Mouse (Mus musculus): Measurements from ENCODE around the gene Rmnd5b. TPM values are rescaled to one million over a fixed set of nuclear protein-coding genes. Genes with fewer than 3 reads are reported as not detected.

Gene Rmnd5b
- polyA plus RNA-seq, 1 experiment from 2014 or later, result 77.7 TPM

DNA sequence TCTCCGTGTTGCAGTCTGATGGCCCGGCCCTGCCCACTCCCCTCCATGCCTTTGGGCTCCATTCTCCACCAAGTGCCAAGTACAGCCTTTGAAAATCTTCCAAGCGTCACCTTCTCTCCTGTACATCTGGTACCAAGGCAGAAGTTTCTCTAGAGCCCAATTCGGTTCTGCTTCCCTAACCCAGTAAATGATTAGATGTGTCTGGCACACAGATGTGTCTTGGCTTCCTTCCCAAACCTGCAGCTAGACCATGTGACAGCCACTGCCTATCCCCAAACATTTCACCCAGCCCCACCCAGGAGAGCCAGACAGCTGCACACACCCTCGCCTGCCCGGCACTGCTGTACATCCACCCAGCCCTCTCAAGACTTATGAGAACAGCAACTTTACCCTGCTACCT is 23.0 kb upstream of the Rmnd5b start:
- no peak overlapping the region for H3K9ac ChIP-seq (replicated peaks)
- no peak overlapping the region for H3K4me2 ChIP-seq (replicated peaks)
- no peaks in the 10 kb centered on the region for H3K4me1 ChIP-seq
- H3K36me3 ChIP-seq, result no peaks in the 10 kb centered on the region
- H3K9me3 ChIP-seq, result no peaks in the 10 kb centered on the region
- no peak overlapping the region for H3K4me3 ChIP-seq
- H3K27me3 ChIP-seq, result no peaks in the 10 kb centered on the region
- no peak overlapping the region for H3K27ac ChIP-seq (replicated peaks)
- no peak for ATAC-seq (replicated peaks)
- WGBS, result 67% methylated on average over 6 of the region's 6 CpGs

DNA sequence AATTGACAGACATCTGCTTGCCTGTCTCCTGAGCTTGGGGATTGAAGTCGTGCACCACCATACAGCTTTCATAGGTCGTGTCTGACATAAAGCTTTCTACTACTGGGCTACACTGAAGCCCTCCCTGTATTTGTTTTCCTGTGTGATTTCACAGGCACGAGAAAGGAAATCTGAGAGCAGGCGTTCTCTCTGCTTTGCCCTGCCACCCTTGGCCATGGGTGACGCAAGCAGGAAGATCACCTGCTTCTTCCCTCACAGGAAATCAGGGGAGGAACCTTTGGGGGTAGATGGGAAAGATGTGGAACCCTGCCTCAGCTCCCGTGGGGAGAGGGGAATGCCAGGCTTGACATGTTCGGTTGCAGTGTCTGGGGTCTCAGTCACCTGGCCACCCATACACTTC is 22.6 kb upstream of the Rmnd5b start:
- Histone ChIP-seq H3K9me3 (no peaks in the 10 kb centered on the region), H3K27me3 (no peaks in the 10 kb centered on the region), H3K4me1 (no peaks in the 10 kb centered on the region), H3K4me2 (replicated peaks) (no peak overlapping the region), H3K36me3 (no peaks in the 10 kb centered on the region), H3K4me3 (no peak overlapping the region), H3K27ac (replicated peaks) (no peak overlapping the region), H3K9ac (replicated peaks) (no peak overlapping the region)
- 74% methylated on average over 7 of the region's 7 CpGs for WGBS
- no peak for ATAC-seq (replicated peaks)

DNA sequence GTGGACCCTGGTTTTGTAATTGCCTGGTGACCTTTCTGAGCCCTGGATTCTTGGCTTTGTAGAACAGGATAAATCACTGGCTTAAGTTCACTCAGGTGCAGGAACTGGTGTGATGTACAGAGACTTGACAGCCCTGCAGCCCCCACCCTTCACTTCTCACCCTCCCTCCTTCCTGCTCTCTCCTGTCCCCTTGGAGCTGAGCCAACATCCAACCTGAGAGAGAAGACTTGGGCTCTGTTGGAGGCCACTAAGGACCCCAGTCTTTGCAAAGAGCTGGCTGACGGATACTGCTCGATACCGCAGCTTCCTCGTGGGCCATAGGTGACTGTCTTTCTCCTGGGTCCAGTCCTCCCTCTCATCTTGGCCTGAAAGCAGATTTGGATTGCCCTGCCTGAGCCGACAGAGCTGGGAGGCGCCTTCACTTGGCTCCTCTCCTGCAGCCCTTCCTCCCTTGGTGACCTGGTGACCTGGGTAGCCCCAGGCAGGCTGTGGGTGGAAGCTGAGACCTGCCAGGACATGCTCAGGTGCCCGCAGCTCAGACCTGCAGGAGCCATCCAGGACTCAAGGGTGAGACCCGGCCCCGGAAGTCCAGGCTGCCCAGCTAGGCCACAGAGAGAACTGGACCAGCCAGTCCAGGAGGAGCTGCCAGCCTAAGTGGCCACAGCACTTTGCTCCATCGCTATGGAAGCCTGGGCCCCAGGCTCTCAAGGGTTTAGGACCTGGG is 21.3 kb upstream of the Rmnd5b start:
- no peak for ATAC-seq (replicated peaks)
- H3K27me3 ChIP-seq, result no peaks in the 10 kb centered on the region
- H3K4me2 ChIP-seq (replicated peaks), result no peak overlapping the region
- 82% methylated on average over 10 of the region's 10 CpGs for WGBS
- H3K9ac ChIP-seq (replicated peaks), result no peak overlapping the region
- H3K36me3 ChIP-seq, result no peaks in the 10 kb centered on the region
- no peak overlapping the region for H3K27ac ChIP-seq (replicated peaks)
- H3K9me3 ChIP-seq, result no peaks in the 10 kb centered on the region
- H3K4me1 ChIP-seq, result no peaks in the 10 kb centered on the region
- H3K4me3 ChIP-seq, result no peak overlapping the region

DNA sequence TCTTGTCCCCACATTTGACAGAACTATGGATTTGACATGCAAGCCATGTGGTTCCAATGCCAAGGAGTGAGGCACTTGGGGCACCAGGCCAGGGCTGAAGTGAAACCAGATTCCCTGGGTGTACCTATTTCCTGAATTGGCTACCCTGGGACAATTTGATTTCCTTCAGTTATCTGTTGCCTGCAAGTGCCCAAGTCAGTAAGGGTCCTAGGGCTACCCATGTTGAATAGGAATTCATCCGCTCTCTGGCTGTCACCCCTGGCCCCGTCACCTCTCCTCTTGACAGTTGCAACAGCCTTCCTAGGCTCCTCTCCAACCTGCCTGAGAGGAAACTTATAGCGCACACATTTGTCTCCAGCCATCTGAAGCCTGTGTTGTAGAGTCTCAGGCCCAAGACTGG is 19.2 kb upstream of the Rmnd5b start:
- ATAC-seq (replicated peaks), result no peak
- Histone ChIP-seq H3K4me2 (replicated peaks) (no peak overlapping the region), H3K36me3 (no peaks in the 10 kb centered on the region), H3K4me3 (no peak overlapping the region), H3K27me3 (peaks cover 11% of the 10 kb centered on the region), H3K27ac (replicated peaks) (no peak overlapping the region), H3K9me3 (no peaks in the 10 kb centered on the region), H3K4me1 (peaks cover 14% of the 10 kb centered on the region), H3K9ac (replicated peaks) (no peak overlapping the region)
- 90% methylated on average over 3 of the region's 3 CpGs for WGBS

DNA sequence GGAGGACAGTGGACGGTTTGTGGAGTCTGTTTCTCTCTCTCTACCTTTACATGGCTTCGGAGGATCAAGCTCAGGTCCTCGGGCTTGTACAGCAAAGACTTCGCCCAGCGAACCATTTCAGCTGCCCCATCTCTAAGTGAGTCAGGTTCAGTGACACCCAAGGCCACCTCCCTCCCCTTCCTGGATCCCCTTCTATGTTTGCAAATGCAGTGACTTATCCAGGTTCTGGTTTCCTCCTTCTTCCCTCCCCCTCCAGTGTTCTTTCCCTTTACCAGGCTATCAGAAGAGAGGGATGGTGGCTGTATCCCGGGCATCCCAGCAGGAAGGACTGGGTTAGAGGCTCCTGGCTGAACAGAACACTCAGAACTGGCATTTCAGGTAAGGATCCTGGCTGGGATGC is 18.0 kb upstream of the Rmnd5b start:
- peaks cover 19% of the 10 kb centered on the region for H3K4me1 ChIP-seq
- H3K36me3 ChIP-seq, result no peaks in the 10 kb centered on the region
- ATAC-seq (replicated peaks), result no peak
- H3K9ac ChIP-seq (replicated peaks), result no peak overlapping the region
- no peaks in the 10 kb centered on the region for H3K9me3 ChIP-seq
- H3K4me3 ChIP-seq, result no peak overlapping the region
- H3K27me3 ChIP-seq, result peaks cover 21% of the 10 kb centered on the region
- whole genome bisulfite sequencing, result 91% methylated on average over 6 of the region's 6 CpGs
- no peak overlapping the region for H3K27ac ChIP-seq (replicated peaks)
- no peak overlapping the region for H3K4me2 ChIP-seq (replicated peaks)

DNA sequence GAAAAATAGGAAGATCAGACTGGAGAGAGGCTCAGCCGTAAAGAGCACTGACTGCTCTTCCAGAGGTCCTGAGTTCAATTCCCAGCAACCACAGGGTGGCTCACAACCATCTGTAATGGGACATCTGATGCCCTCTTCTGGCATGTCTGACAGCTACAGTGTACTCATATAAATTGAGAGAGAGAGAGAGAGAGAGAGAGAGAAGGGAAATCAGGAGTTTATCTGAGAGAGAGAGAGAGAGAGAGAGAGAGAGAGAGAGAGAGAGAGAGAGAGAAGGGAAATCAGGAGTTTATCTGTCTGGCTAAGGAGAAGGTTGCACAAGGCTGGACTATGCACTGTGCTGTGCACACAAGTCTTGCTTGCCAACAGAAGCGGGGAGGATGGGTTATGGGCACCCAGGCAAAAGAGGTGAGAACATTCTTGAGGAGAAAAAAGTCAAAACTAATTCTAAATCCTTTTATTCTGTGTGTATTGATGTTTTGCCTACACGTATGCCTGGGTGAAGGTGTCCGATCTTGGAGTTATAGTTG is 17.3 kb upstream of the Rmnd5b start:
- 90% methylated on average over 4 of the region's 4 CpGs for WGBS
- Histone ChIP-seq H3K4me1 (peaks cover 24% of the 10 kb centered on the region), H3K36me3 (no peaks in the 10 kb centered on the region), H3K4me3 (no peak overlapping the region), H3K4me2 (replicated peaks) (no peak overlapping the region), H3K9me3 (no peaks in the 10 kb centered on the region), H3K9ac (replicated peaks) (no peak overlapping the region), H3K27me3 (peaks cover 21% of the 10 kb centered on the region), H3K27ac (replicated peaks) (no peak overlapping the region)
- no peak for ATAC-seq (replicated peaks)

DNA sequence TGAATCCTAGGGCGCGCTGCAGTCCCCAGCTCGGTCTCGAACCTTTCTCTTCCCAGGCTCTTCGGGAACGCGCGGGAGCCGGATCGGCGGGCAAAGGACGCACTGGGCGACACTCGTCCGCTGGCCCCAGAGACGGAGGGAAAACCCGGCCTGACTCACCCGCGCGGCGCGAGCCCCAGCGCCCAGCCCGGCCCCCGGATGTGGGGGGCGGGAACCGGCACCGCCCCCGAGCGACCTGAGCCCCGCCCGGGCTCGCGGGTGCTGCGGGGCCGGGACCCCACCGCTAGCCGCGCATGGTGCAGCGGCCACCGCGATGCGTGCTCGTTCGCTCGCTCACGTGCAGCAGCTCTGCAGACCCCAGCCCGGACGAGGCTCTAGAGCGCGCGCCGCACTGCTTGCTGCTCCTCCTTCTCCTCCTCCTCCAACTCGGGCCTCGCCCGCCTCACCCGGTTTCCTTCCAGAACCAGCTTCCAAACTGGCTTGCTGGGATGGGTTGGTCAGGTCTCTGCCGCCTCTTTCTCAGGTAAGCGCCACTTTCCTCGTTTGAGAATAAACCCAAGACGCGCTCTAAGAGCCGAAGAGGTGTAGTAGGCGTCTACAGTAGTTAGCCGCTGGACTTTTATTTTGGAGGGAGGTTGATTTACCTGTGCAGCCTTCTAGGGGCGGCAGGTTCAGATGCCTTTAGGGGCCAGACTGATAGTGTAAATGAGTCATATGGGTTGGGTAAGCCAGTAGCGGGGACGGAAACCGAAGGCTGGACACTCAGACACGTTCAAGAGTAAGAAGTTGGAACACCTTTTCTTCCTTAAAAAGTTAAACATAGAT is 15.2 kb upstream of the Rmnd5b start, which contains the start of the genes N4bp3 and D930048N14Rik:
Gene N4bp3, minus strand, starts transcription at position 152 of the 825 bp plus-strand sequence.
Gene D930048N14Rik, plus strand, starts transcription at position 264 of the 825 bp plus-strand sequence.
- peaks cover 24% of the 10 kb centered on the region for H3K4me1 ChIP-seq
- peak within 1 kb of the TSS; percentile 77 for H3K4me3 ChIP-seq
- peak within 1 kb of the TSS; percentile 96 for H3K4me2 ChIP-seq (replicated peaks)
- H3K36me3 ChIP-seq, result no peaks in the 10 kb centered on the region
- WGBS, result 1% methylated on average over 69 of the region's 70 CpGs
- peak within 1 kb of the TSS; percentile 67 for H3K9ac ChIP-seq (replicated peaks)
- no peaks in the 10 kb centered on the region for H3K9me3 ChIP-seq
- peaks cover 21% of the 10 kb centered on the region for H3K27me3 ChIP-seq
- no peak within 1 kb of the TSS for H3K27ac ChIP-seq (replicated peaks)
- ATAC-seq (replicated peaks), result peak; percentile 77

DNA sequence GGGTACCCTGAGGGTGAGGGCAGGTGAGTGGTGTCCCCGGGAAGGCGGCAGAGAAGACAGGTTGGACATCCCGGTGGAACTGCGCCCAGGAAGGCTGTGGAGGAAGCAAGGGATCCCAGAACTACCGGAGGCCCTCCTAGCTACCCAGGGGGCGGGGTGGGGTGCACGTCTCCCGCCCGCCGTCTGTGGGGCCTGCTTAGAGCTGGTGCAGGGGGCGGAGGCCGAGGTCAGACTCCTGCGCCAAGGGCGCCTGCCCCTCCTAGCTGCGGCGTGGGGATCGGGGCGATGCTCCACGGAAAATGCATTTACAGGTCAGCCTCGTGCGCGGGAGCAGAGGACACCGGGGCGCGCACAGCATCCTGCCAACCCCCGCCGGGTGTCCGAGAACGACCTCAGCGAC is 14.6 kb upstream of the Rmnd5b start:
- Histone ChIP-seq H3K27me3 (peaks cover 21% of the 10 kb centered on the region), H3K27ac (replicated peaks) (no peak overlapping the region), H3K4me2 (replicated peaks) (peak overlapping the region; percentile 96), H3K4me3 (peak overlapping the region; percentile 77), H3K4me1 (peaks cover 24% of the 10 kb centered on the region), H3K9me3 (no peaks in the 10 kb centered on the region), H3K9ac (replicated peaks) (peak overlapping the region; percentile 67), H3K36me3 (no peaks in the 10 kb centered on the region)
- under 1% methylated on average over 30 of the region's 30 CpGs for WGBS
- peak; percentile 16; the same call in 1 of the 2 replicates for ATAC-seq (replicated peaks)

DNA sequence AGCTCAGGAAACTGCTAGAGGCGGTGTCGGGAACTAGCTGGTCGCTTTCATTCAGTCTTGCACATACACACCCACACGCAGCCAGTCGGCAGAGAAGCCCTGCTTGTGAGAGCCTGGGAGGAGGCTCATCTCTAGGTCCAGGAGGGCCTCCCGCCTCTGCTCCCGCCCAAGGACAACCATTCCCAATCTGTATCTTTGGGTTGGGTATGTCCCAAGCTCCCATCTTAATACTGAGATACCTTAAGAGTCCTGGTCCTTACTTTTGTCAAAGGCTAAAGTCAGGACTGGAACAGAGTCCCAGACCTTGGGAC is 14.1 kb upstream of the Rmnd5b start:
- H3K36me3 ChIP-seq, result no peaks in the 10 kb centered on the region
- peak overlapping the region; percentile 67 for H3K9ac ChIP-seq (replicated peaks)
- H3K9me3 ChIP-seq, result no peaks in the 10 kb centered on the region
- 9% methylated on average over 7 of the region's 7 CpGs for WGBS
- peaks cover 24% of the 10 kb centered on the region for H3K4me1 ChIP-seq
- ATAC-seq (replicated peaks), result no peak
- peaks cover 21% of the 10 kb centered on the region for H3K27me3 ChIP-seq
- H3K4me2 ChIP-seq (replicated peaks), result peak overlapping the region; percentile 96
- H3K4me3 ChIP-seq, result peak overlapping the region; percentile 77
- no peak overlapping the region for H3K27ac ChIP-seq (replicated peaks)

DNA sequence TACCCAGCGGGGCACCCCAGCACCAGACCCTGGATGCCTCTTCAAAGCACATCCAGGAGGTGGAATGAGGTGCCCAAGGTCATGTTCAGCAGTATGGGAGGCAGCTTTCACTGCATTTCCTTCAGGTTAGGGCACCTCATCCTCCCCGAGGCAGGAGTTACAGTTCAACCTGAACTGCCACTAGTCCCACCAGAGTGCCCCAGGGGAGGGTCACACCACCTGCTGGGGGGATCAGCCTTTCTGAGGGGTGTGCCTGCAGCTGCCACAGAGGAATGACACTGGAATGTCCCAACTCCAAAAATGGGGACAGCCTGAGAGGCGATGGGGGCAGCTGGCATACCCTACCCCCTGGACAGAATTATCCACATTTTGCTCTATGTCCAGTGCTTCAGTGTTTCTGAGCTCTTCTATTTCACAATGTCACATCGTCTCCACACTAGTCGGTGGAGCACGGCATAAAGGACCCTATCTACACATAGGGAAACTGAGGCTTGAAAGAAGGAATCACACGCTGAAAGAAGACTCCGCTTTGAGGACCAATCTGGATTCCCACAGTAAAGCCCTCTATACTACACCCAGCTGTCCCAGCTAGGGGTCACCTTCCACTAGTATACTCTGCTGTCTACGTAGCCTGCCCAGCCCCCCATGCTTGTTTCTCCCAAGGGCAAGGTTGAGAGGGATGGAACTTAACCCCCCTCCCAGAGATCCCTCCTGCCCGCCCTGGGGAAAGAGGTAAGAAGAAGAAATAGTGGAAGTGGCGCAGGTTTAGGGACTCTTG is 13.6 kb upstream of the Rmnd5b start:
- H3K27ac ChIP-seq (replicated peaks), result 0 out of 2 replicates have a peak overlapping the region, but pooled peaks have one; percentile 15

DNA sequence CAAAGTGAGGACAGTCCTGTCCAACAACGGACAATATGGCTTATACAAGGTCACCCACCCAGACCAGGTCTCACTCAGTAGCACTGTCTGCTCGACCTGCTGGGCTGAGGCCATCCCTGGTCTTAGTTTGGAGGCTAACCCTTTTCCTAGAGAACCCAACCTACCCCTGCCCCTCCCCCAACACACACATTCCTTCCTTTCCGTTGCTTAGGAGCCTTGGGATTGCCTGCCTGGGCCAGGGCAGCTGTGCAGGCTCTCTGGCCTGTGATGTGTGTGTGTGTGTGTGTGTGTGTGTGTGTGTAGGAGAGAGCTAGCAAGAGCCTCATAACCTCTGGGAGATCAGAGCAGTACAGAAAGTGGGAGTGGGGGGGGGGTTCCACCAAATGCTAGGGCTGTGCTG is 12.9 kb upstream of the Rmnd5b start:
- no peak overlapping the region for H3K4me2 ChIP-seq (replicated peaks)
- no peak overlapping the region for H3K4me3 ChIP-seq
- peaks cover 21% of the 10 kb centered on the region for H3K27me3 ChIP-seq
- no peak overlapping the region for H3K9ac ChIP-seq (replicated peaks)
- ATAC-seq (replicated peaks), result no peak
- no peaks in the 10 kb centered on the region for H3K36me3 ChIP-seq
- peaks cover 24% of the 10 kb centered on the region for H3K4me1 ChIP-seq
- no peak overlapping the region for H3K27ac ChIP-seq (replicated peaks)
- WGBS, result 16% methylated on average over 3 of the region's 3 CpGs
- no peaks in the 10 kb centered on the region for H3K9me3 ChIP-seq

More for the DNA sequence above, 13.6 kb upstream of the Rmnd5b start:
- ATAC-seq (replicated peaks), result no peak
- H3K9me3 ChIP-seq, result no peaks in the 10 kb centered on the region
- no peaks in the 10 kb centered on the region for H3K36me3 ChIP-seq
- peak overlapping the region; percentile 77 for H3K4me3 ChIP-seq
- no peak overlapping the region for H3K9ac ChIP-seq (replicated peaks)
- H3K4me2 ChIP-seq (replicated peaks), result peak overlapping the region; percentile 96
- 37% methylated on average over 11 of the region's 11 CpGs for WGBS
- peaks cover 24% of the 10 kb centered on the region for H3K4me1 ChIP-seq
- H3K27me3 ChIP-seq, result peaks cover 21% of the 10 kb centered on the region
